ENCODE assay signal across 11 mouse cellular contexts in genomic region chr11:117175472-117175871, GRCm38 (mm10). TPM values are rescaled to one million over a fixed set of nuclear protein-coding genes. Genes with fewer than 3 reads are reported as not detected.
DNase-seq lines count a peak whose midpoint lies in the region; ATAC-seq and TF ChIP-seq lines count a peak whose summit lies in the region.
"Had no signal": no experiment of that assay in that cellular context is flagged by ENCODE, and none has a peak within 500 bp of the region (broad histone marks: within the 10 kb centered on the region; RNA-seq: fewer than 3 reads in every experiment).

No protein-coding gene starts in this region.

- H3K36me3 ChIP-seq in kidney, embryonic 16.5 days (ENCODE audit: insufficient read depth, low read length): no peaks in the 10 kb centered on the region
- H3K36me3 ChIP-seq in stomach, embryonic 14.5 days (ENCODE audit: control insufficient read depth, insufficient read depth, low read length): no peaks in the 10 kb centered on the region
- no peaks in the 10 kb centered on the region for H3K36me3 ChIP-seq in stomach, postnatal 0 days (ENCODE audit: control insufficient read depth, insufficient read depth, low read length)
- H3K36me3 ChIP-seq: midbrain, embryonic 12.5 days had no signal

- no peaks in the 10 kb centered on the region for H3K27me3 ChIP-seq in kidney, embryonic 16.5 days (ENCODE audit: insufficient read depth, low read length)
- no peaks in the 10 kb centered on the region for H3K27me3 ChIP-seq in stomach, embryonic 14.5 days (ENCODE audit: control insufficient read depth, insufficient read depth, low read length)
- H3K27me3 ChIP-seq in stomach, postnatal 0 days (ENCODE audit: control insufficient read depth, insufficient read depth, low read length): no peaks in the 10 kb centered on the region

- 62% methylated on average over 12 of the region's 12 CpGs for WGBS in kidney, embryonic 16.5 days
- WGBS in stomach, embryonic 14.5 days: 66% methylated on average over 12 of the region's 12 CpGs
- 58% methylated on average over 12 of the region's 12 CpGs for WGBS in stomach, postnatal 0 days

- ATAC-seq in kidney, embryonic 16.5 days (ENCODE audit: low FRiP score, low TSS enrichment): no peak
- no peak for ATAC-seq in stomach, embryonic 14.5 days (ENCODE audit: insufficient number of reproducible peaks, insufficient read depth, low FRiP score, low read depth)
- ATAC-seq in stomach, postnatal 0 days (ENCODE audit: low FRiP score, low TSS enrichment): no peak

- peak; percentile 22 for DNase-seq in cerebellum, adult 11-12 months
- DNase-seq in cerebellum, postnatal 4 days (ENCODE audit: low spot score in 2 of 2): no peak
- no peak for DNase-seq in kidney, adult 8-10 months
- no peak for DNase-seq in stomach, postnatal 0 days (ENCODE audit: low spot score)
- DNase-seq in urinary bladder, adult 2 months (ENCODE audit: low spot score): no peak
- DNase-seq in adipocyte (ENCODE audit: low spot score): no peak
- DNase-seq: cerebellum, postnatal 25 days had no signal

- H3K4me3 ChIP-seq in kidney, embryonic 16.5 days (ENCODE audit: low read length): no peak overlapping the region
- H3K4me3 ChIP-seq in stomach, embryonic 14.5 days (ENCODE audit: low read depth, low read length): no peak overlapping the region; the same call in 1 of the 2 replicates
- no peak overlapping the region for H3K4me3 ChIP-seq in stomach, postnatal 0 days (ENCODE audit: low read depth, low read length)
- H3K4me3 ChIP-seq: erythroblast, embryonic 14.5 days had no signal

- peaks cover 20% of the 10 kb centered on the region for H3K4me1 ChIP-seq in kidney, embryonic 16.5 days (ENCODE audit: insufficient read depth, low read length)
- peaks cover 20% of the 10 kb centered on the region for H3K4me1 ChIP-seq in stomach, embryonic 14.5 days (ENCODE audit: control insufficient read depth, insufficient read depth, low read length)
- H3K4me1 ChIP-seq in stomach, postnatal 0 days (replicated peaks; ENCODE audit: control insufficient read depth, insufficient read depth): no peaks in the 10 kb centered on the region

- TF ChIP-seq EP300 in stomach, postnatal 0 days (optimal IDR thresholded peaks at IDR 0.05): no peak

- peaks cover 6% of the 10 kb centered on the region; the same call in 1 of the 2 replicates for H3K9me3 ChIP-seq in kidney, embryonic 16.5 days (ENCODE audit: low read length)
- no peaks in the 10 kb centered on the region for H3K9me3 ChIP-seq in stomach, embryonic 14.5 days (ENCODE audit: control insufficient read depth, low read depth, low read length)
- 0 out of 2 replicates have a peak, but pooled peaks cover 2% of the 10 kb centered on the region for H3K9me3 ChIP-seq in stomach, postnatal 0 days (ENCODE audit: control insufficient read depth, low read length)

- peak overlapping the region; percentile 83 for H3K27ac ChIP-seq in kidney, embryonic 16.5 days (ENCODE audit: low read length)
- H3K27ac ChIP-seq in stomach, embryonic 14.5 days (ENCODE audit: low read length): no peak overlapping the region
- H3K27ac ChIP-seq in stomach, postnatal 0 days (replicated peaks): no peak overlapping the region
- H3K27ac ChIP-seq: midbrain, embryonic 12.5 days had no signal

- no peak for TF ChIP-seq CTCF in stomach, postnatal 0 days (IDR thresholded peaks at IDR 0.05; ENCODE audit: low read depth)

- H3K4me2 ChIP-seq in kidney, embryonic 16.5 days (replicated peaks; ENCODE audit: low read depth, low read length): peak overlapping the region; percentile 55
- H3K4me2 ChIP-seq in stomach, embryonic 14.5 days (replicated peaks; ENCODE audit: low read depth, low read length): peak overlapping the region; percentile 46; the same call in 1 of the 2 replicates
- no peak overlapping the region for H3K4me2 ChIP-seq in stomach, postnatal 0 days (replicated peaks; ENCODE audit: low read depth)

- H3K9ac ChIP-seq in kidney, embryonic 16.5 days (replicated peaks; ENCODE audit: low read length): no peak overlapping the region
- no peak overlapping the region for H3K9ac ChIP-seq in stomach, embryonic 14.5 days (replicated peaks; ENCODE audit: low read depth, low read length)
- no peak overlapping the region for H3K9ac ChIP-seq in stomach, postnatal 0 days (ENCODE audit: low read length)
- H3K9ac ChIP-seq: midbrain, embryonic 12.5 days had no signal

RNA-seq across cellular contexts. Expression of gene Sept9, which starts 24.0 kb away (rescaled TPM):
- polyA plus RNA-seq in kidney, embryonic 16.5 days (2015; fragmentation: Nextera tagmentation; extraction: Ambion mirVana): 123 and 131 TPM in 2 replicates
- 106 and 109 TPM in 2 replicates for polyA plus RNA-seq in stomach, embryonic 14.5 days (2014; fragmentation: Nextera tagmentation; extraction: Ambion mirVana)
- 42.9 and 46.2 TPM in 2 replicates for polyA plus RNA-seq in stomach, postnatal 0 days (2015; fragmentation: Nextera tagmentation; extraction: Ambion mirVana)
- 38.4 and 62.8 TPM in 2 replicates for polyA plus RNA-seq in urinary bladder, adult 2 months (2012; rRNA removed)
